Mouse (Mus musculus) A20 (cell line): ENCODE results near the gene Kcnj15.

Experiments used
- DNase-seq: peaks from one replicate; pipeline ENCODE4 v3.0.0-alpha.2; 2011; ENCODE audit warnings: low read depth, low spot score

Gene Kcnj15

GRCm38 (mm10) chr16:95292843-95293505 lies 35.6 kb downstream of the Kcnj15 start:
- DNase-seq: no peak

GRCm38 (mm10) chr16:95297651-95298050 lies 40.3 kb downstream of the Kcnj15 start:
- peak; percentile 14 for DNase-seq

GRCm38 (mm10) chr16:95301667-95302066 lies 44.3 kb downstream of the Kcnj15 start:
- no peak for DNase-seq

GRCm38 (mm10) chr16:95303676-95304075 lies 46.3 kb downstream of the Kcnj15 start:
- DNase-seq: no peak

- no peak for DNase-seq
Measured at GRCm38 (mm10) chr16:95307823-95308360, 50.5 kb downstream of the Kcnj15 start.

- DNase-seq: no peak
Measured at GRCm38 (mm10) chr16:95321945-95322625, 64.7 kb downstream of the Kcnj15 start.

GRCm38 (mm10) chr16:95332159-95332558 lies 74.8 kb downstream of the Kcnj15 start:
- no peak for DNase-seq

GRCm38 (mm10) chr16:95340885-95341791 lies 83.8 kb downstream of the Kcnj15 start:
- peak; percentile 50 for DNase-seq

GRCm38 (mm10) chr16:95342030-95342429 lies 84.7 kb downstream of the Kcnj15 start:
- peak; percentile 6 for DNase-seq

- no peak for DNase-seq
Measured at GRCm38 (mm10) chr16:95344961-95345360, 87.6 kb downstream of the Kcnj15 start.

- DNase-seq: peak; percentile 63
Measured at GRCm38 (mm10) chr16:95345882-95346281, 88.5 kb downstream of the Kcnj15 start.

GRCm38 (mm10) chr16:95347202-95347601 lies 89.8 kb downstream of the Kcnj15 start:
- DNase-seq: no peak

- DNase-seq: no peak
Measured at GRCm38 (mm10) chr16:95348555-95348954, 91.2 kb downstream of the Kcnj15 start.

GRCm38 (mm10) chr16:95349344-95349743 lies 92.0 kb downstream of the Kcnj15 start:
- no peak for DNase-seq

GRCm38 (mm10) chr16:95349745-95350144 lies 92.4 kb downstream of the Kcnj15 start:
- no peak for DNase-seq
